Mouse (Mus musculus): ENCODE measurements around the gene Extl1.

DNA sequence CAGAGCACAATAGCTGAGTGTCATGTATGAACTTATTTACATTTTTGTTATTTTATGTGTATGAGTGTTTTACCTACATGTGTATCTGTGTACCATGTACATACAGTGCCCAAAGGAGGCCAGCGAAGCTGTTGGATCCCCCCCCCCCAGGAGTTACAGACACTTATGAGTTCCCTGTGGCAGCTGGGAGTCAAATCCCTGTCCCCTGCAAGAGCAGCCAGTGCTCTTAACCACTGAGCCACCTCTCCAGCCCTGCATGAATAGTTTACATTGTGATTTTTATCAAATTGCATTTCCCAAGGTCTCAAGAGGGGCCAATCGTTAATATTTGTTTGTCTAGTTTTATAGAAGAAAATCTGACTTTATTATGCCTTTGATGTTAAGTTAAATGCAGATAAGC, 76.7 kb downstream of the Extl1 start:
- TF ChIP-seq CTCF (IDR thresholded peaks at IDR 0.05; ENCODE audit: low read depth, low read length) (no peak), POLR2A (IDR thresholded peaks at IDR 0.05; ENCODE audit: borderline replicate concordance, low read depth, low read length) (no peak)
